ENCODE assay signal across 9 mouse cellular contexts in the genomic region with DNA sequence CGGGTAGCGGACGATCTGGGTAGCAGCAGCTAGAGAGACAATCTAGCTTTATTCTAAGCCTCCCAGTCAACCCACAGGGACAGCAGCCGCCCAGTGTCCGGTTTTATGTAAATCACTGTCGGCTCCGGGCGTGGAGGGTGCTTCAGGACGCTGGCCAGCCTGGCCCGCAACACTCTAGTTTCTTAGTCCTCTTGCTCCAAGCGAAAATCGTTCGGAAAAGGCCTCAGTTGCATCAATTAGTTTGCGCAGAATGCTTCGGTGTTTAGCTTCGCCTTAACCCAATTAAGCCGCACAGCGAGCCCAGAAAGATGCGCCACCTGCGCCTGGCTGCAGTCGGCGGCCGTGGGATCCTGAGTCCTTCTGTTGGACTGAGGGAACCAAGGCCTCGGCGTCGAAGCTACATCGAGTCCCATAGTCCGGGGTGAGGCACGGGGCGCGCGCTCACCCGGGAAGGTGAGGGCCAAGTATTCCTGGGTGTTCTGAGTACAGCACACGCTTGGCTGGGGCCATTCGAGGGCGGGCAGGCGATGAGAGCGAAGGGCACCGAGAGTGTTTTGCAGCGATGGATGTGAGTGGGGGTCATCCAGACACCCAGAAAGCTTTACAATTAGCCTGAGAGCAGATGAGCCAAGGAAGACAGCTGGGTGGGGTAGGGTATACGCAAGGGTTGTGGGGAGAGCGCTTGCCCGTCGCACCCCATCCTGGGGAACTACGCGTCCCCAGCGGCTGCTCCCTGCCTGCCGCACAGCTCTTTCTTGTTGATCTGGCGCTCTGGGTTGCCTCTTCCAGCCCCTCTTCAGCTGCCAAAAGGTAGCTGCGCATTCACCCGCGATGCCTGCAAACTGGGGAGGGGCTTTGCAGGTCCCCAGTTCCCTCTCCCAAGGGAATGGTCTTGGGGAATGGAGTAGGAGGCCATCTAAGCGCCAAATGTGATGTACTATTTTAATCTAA. TPM values are rescaled to one million over a fixed set of nuclear protein-coding genes. Genes with fewer than 3 reads are reported as not detected.
DNase-seq lines count a peak whose midpoint lies in the region; ATAC-seq lines count a peak whose summit lies in the region.
"Had no signal": no experiment of that assay in that cellular context is flagged by ENCODE, and none has a peak within 500 bp of the region (broad histone marks: within the 10 kb centered on the region; RNA-seq: fewer than 3 reads in every experiment).

No protein-coding gene starts in this region.

- no peaks in the 10 kb centered on the region for H3K36me3 ChIP-seq in heart, embryonic 12.5 days
- no peaks in the 10 kb centered on the region for H3K36me3 ChIP-seq in embryonic facial prominence, embryonic 14.5 days (ENCODE audit: control insufficient read depth, insufficient read depth, low read length)
- H3K36me3 ChIP-seq in midbrain, embryonic 15.5 days (replicated peaks): no peaks in the 10 kb centered on the region

- intact Hi-C loops in heart, postnatal 36 days (cut with DNase I): no loop called here

- peaks cover 44% of the 10 kb centered on the region for H3K27me3 ChIP-seq in heart, embryonic 12.5 days (replicated peaks)
- H3K27me3 ChIP-seq in embryonic facial prominence, embryonic 14.5 days (replicated peaks; ENCODE audit: control insufficient read depth, insufficient read depth, low read length): peaks cover 21% of the 10 kb centered on the region
- H3K27me3 ChIP-seq in midbrain, embryonic 15.5 days (replicated peaks): 0 out of 2 replicates have a peak, but pooled peaks cover 2% of the 10 kb centered on the region

- WGBS in heart, embryonic 12.5 days: 3% methylated on average over 53 of the region's 53 CpGs
- 4% methylated on average over 48 of the region's 53 CpGs for WGBS in embryonic facial prominence, embryonic 14.5 days
- WGBS in midbrain, embryonic 15.5 days: 7% methylated on average over 53 of the region's 53 CpGs

- H3K4me3 ChIP-seq in heart, embryonic 12.5 days: peak overlapping the region; percentile 39
- peak overlapping the region; percentile 39 for H3K4me3 ChIP-seq in embryonic facial prominence, embryonic 14.5 days (ENCODE audit: low read depth, low read length)
- H3K4me3 ChIP-seq in midbrain, embryonic 15.5 days: peak overlapping the region; percentile 34

- H3K27ac ChIP-seq in heart, embryonic 12.5 days (ENCODE audit: poor library complexity, severe bottlenecking): no peak overlapping the region
- peak overlapping the region; percentile 81 for H3K27ac ChIP-seq in embryonic facial prominence, embryonic 14.5 days (replicated peaks; ENCODE audit: low read depth, low read length)
- peak overlapping the region; percentile 93 for H3K27ac ChIP-seq in midbrain, embryonic 15.5 days

- H3K9me3 ChIP-seq in heart, embryonic 12.5 days (replicated peaks): no peaks in the 10 kb centered on the region
- H3K9me3 ChIP-seq in embryonic facial prominence, embryonic 14.5 days (ENCODE audit: control insufficient read depth, low read length): no peaks in the 10 kb centered on the region
- H3K9me3 ChIP-seq in midbrain, embryonic 15.5 days: no peaks in the 10 kb centered on the region

- peaks cover 33% of the 10 kb centered on the region for H3K4me1 ChIP-seq in heart, embryonic 12.5 days (replicated peaks)
- 0 out of 2 replicates have a peak, but pooled peaks cover 4% of the 10 kb centered on the region for H3K4me1 ChIP-seq in embryonic facial prominence, embryonic 14.5 days (ENCODE audit: control insufficient read depth, insufficient read depth, low read length)
- peaks cover 27% of the 10 kb centered on the region for H3K4me1 ChIP-seq in midbrain, embryonic 15.5 days

- H3K9ac ChIP-seq in heart, embryonic 12.5 days: peak overlapping the region; percentile 58; the same call in 1 of the 2 replicates
- H3K9ac ChIP-seq in embryonic facial prominence, embryonic 14.5 days (ENCODE audit: low read depth, low read length): peak overlapping the region; percentile 91
- H3K9ac ChIP-seq in midbrain, embryonic 15.5 days: peak overlapping the region; percentile 54

- peak; percentile 15; the same call in 1 of the 2 replicates for ATAC-seq in heart, embryonic 12.5 days (ENCODE audit: insufficient number of reproducible peaks, low FRiP score)
- ATAC-seq in embryonic facial prominence, embryonic 14.5 days (ENCODE audit: low read depth): peak; percentile 38
- ATAC-seq in hematopoietic stem cell, adult 5-6 weeks (replicated peaks in 1 of 2; ENCODE audit: insufficient read depth in 1 of 2, low FRiP score in 2 of 2, low TSS enrichment in 1 of 2, low read depth in 1 of 2, poor library complexity in 2 of 2, severe bottlenecking in 2 of 2): peak; percentile 18 to 24; a peak in 1 of 4 replicates
- peak; percentile 43 for ATAC-seq in midbrain, embryonic 15.5 days (replicated peaks)

- peak overlapping the region; percentile 76 for H3K4me2 ChIP-seq in heart, embryonic 12.5 days
- peak overlapping the region; percentile 78 for H3K4me2 ChIP-seq in embryonic facial prominence, embryonic 14.5 days (ENCODE audit: low read depth, low read length)
- peak overlapping the region; percentile 65 for H3K4me2 ChIP-seq in midbrain, embryonic 15.5 days

- DNase-seq in heart, postnatal 36 days: no peak
- peak; percentile 52 for DNase-seq in ZHBTc4 (ENCODE audit: low read depth, low spot score)
- DNase-seq in embryonic facial prominence, embryonic 14.5 days (ENCODE audit: low spot score): peak; percentile 68
- no peak for DNase-seq in spleen, postnatal 14 days (ENCODE audit: low spot score in 2 of 2)
- DNase-seq in spleen, adult 12 weeks (ENCODE audit: low spot score): no peak

RNA-seq across cellular contexts. Expression of a gene that starts 1.9 kb away (rescaled TPM):
- polyA plus RNA-seq in heart, embryonic 12.5 days (2016; fragmentation: Nextera tagmentation; extraction: Ambion mirVana): 0.42 and 0.87 TPM in 2 replicates
- under 1 TPM in 1 of 2 experiments, not detected in 1; 0.11 TPM for total RNA-seq in heart, postnatal 36 days (2021)
- 21.9 and 24.6 TPM in 2 replicates for polyA plus RNA-seq in embryonic facial prominence, embryonic 14.5 days (2014; fragmentation: Nextera tagmentation; extraction: Ambion mirVana)
- total RNA-seq in hematopoietic stem cell, adult 5-6 weeks (2017): not detected in 2 replicates
- polyA plus RNA-seq in midbrain, embryonic 15.5 days (2015; fragmentation: Nextera tagmentation; extraction: Ambion mirVana): 159 and 172 TPM in 2 replicates
- polyA plus RNA-seq: spleen, adult 2 months had no signal

Comparison
In these comparisons a context has a peak if more than half of its experiments do, and no peak if none do; other contexts are left out.
1. DNase-seq: peak in ZHBTc4 (single experiment) and embryonic facial prominence, embryonic 14.5 days (single experiment); none in heart, postnatal 36 days (0 of 2), spleen, postnatal 14 days (0 of 2) and spleen, adult 12 weeks (single experiment).
2. RNA of a gene that starts 1.9 kb away (polyA plus RNA-seq): 159 to 172 TPM in midbrain, embryonic 15.5 days and 21.9 to 24.6 TPM in embryonic facial prominence, embryonic 14.5 days; 0.42 to 0.87 TPM in heart, embryonic 12.5 days; every median in the first group is over 10 times any median in the second.
3. Peak in every context shown above with its lines, with median percentiles within 50 percentile points of each other: ATAC-seq, H3K4me2 ChIP-seq, H3K4me3 ChIP-seq and H3K9ac ChIP-seq.